Mouse (Mus musculus) stomach, postnatal 0 days (tissue): ENCODE results near the gene Rmnd5a. TPM values are rescaled to one million over a fixed set of nuclear protein-coding genes. Genes with fewer than 3 reads are reported as not detected.

ENCODE experiments used
- ATAC-seq: fragments of 200-750 bp; cut with Nextera tagmentation; 2 replicates; pipeline ENCODE4 v1.8.0; 2017; ENCODE audit not compliant: low FRiP score, low TSS enrichment
- DNase-seq: peaks from one replicate; pipeline ENCODE4 v3.0.0-alpha.2; 2016; ENCODE audit warnings: low spot score
- H3K27ac ChIP-seq: fragments of 300-500 bp; sonication (generic); replicated peaks from 2 replicates; pipeline ENCODE4 v1.5.1; 2014; ENCODE audit warnings: mild to moderate bottlenecking, control low read depth
- H3K27me3 ChIP-seq: fragments of 300-500 bp; sonication (generic); 2 replicates; pipeline ENCODE4 v1.6.1; 2014; ENCODE audit warnings: low read length; ENCODE audit not compliant: control insufficient read depth, insufficient read depth
- H3K36me3 ChIP-seq: fragments of 300-500 bp; sonication (generic); 2 replicates; pipeline ENCODE4 v1.6.1; 2014; ENCODE audit warnings: low read length, mixed read lengths; ENCODE audit not compliant: control insufficient read depth, insufficient read depth
- H3K4me1 ChIP-seq: fragments of 300-500 bp; sonication (generic); replicated peaks from 2 replicates; pipeline ENCODE4 v1.6.1; 2014; ENCODE audit warnings: antibody characterized with exemption; ENCODE audit not compliant: control insufficient read depth, insufficient read depth
- H3K4me2 ChIP-seq: fragments of 300-500 bp; sonication (generic); replicated peaks from 2 replicates; pipeline ENCODE4 v1.6.1; 2014; ENCODE audit warnings: low read depth, mild to moderate bottlenecking, control low read depth, moderate library complexity
- H3K4me3 ChIP-seq: fragments of 300-500 bp; sonication (generic); 2 replicates; pipeline ENCODE4 v1.5.1; 2014; ENCODE audit warnings: low read depth, low read length, control low read depth
- H3K9ac ChIP-seq: fragments of 300-500 bp; sonication (generic); 2 replicates; pipeline ENCODE4 v1.6.1; 2014; ENCODE audit warnings: mild to moderate bottlenecking, low read length, control low read depth, mixed read lengths
- H3K9me3 ChIP-seq: fragments of 300-500 bp; sonication (generic); 2 replicates; pipeline ENCODE4 v1.6.1; 2016; ENCODE audit warnings: low read length; ENCODE audit not compliant: control insufficient read depth
- CTCF ChIP-seq: IDR thresholded peaks from 2 replicates; pipeline ENCODE4 v1.5.1; 2016; ENCODE audit warnings: antibody characterized with exemption, low read depth, mild to moderate bottlenecking, moderate library complexity
- EP300 ChIP-seq: optimal IDR thresholded peaks from 2 replicates; pipeline ENCODE3; 2016; ENCODE audit warnings: antibody characterized with exemption
- WGBS: fragments of 180-500 bp; shearing (Covaris S2); extraction: QIAGEN DNeasy Blood & Tissue Kit; methylation state at CpG from one replicate; pipeline ENCODE4 v1.1.7; 2014; 5-methylcytosine and 5-hydroxymethylcytosine counted together
- polyA plus RNA-seq: library from polyadenylated mRNA; unstranded; fragments of >200 nt; fragmentation: Nextera tagmentation; extraction: Ambion mirVana; gene quantifications from 2 replicates; pipeline ENCODE4 v1.2.1, GENCODE M21; 2015

Rmnd5a gene
- polyA plus RNA-seq, 1 experiment from 2014 or later = 11.3 TPM

GRCm38 (mm10) chr6:71396016-71396415, 44.4 kb downstream of the Rmnd5a start:
- ATAC-seq = no peak
- 92% methylated on average over 1 of the region's 1 CpGs for WGBS

GRCm38 (mm10) chr6:71390496-71390895, 49.9 kb downstream of the Rmnd5a start:
- Histone ChIP-seq H3K27ac (no peak overlapping the region), H3K4me1 (no peaks in the 10 kb centered on the region), H3K9ac (no peak overlapping the region), H3K36me3 (peaks cover 6% of the 10 kb centered on the region), H3K4me2 (no peak overlapping the region), H3K9me3 (no peaks in the 10 kb centered on the region), H3K27me3 (no peaks in the 10 kb centered on the region), H3K4me3 (no peak overlapping the region)
- TF ChIP-seq CTCF (no peak), EP300 (no peak)
- DNase-seq (no peak), ATAC-seq (no peak)
- WGBS = 91% methylated on average over 2 of the region's 2 CpGs

More at GRCm38 (mm10) chr6:71396016-71396415, 44.4 kb downstream of the Rmnd5a start:
- Histone ChIP-seq H3K36me3 (peaks cover 6% of the 10 kb centered on the region), H3K4me3 (no peak overlapping the region), H3K4me2 (no peak overlapping the region), H3K9ac (no peak overlapping the region), H3K4me1 (no peaks in the 10 kb centered on the region), H3K27me3 (no peaks in the 10 kb centered on the region), H3K9me3 (no peaks in the 10 kb centered on the region), H3K27ac (no peak overlapping the region)
- TF ChIP-seq CTCF (no peak), EP300 (no peak)
- DNase-seq = no peak

- Histone ChIP-seq H3K4me1 (no peaks in the 10 kb centered on the region), H3K4me2 (no peak overlapping the region), H3K36me3 (no peaks in the 10 kb centered on the region), H3K9me3 (no peaks in the 10 kb centered on the region), H3K27me3 (no peaks in the 10 kb centered on the region), H3K4me3 (no peak overlapping the region), H3K9ac (no peak overlapping the region), H3K27ac (no peak overlapping the region)
- DNase-seq (no peak), ATAC-seq (no peak)
- WGBS = 89% methylated on average over 5 of the region's 5 CpGs
- TF ChIP-seq CTCF (no peak), EP300 (no peak)
These were observed 58.8 kb downstream of the Rmnd5a start for GRCm38 (mm10) chr6:71381654-71382053.

GRCm38 (mm10) chr6:71376711-71377110, 63.7 kb downstream of the Rmnd5a start:
- H3K9ac ChIP-seq = no peak overlapping the region

GRCm38 (mm10) chr6:71374921-71375320, 65.5 kb downstream of the Rmnd5a start:
- Histone ChIP-seq H3K9ac (no peak overlapping the region), H3K36me3 (no peaks in the 10 kb centered on the region), H3K4me1 (no peaks in the 10 kb centered on the region), H3K4me3 (no peak overlapping the region), H3K27me3 (no peaks in the 10 kb centered on the region), H3K27ac (no peak overlapping the region), H3K4me2 (no peak overlapping the region), H3K9me3 (no peaks in the 10 kb centered on the region)
- no peak for ATAC-seq
- no peak for DNase-seq
- TF ChIP-seq CTCF (no peak), EP300 (no peak)
- WGBS = 78% methylated on average over 2 of the region's 2 CpGs

More at GRCm38 (mm10) chr6:71376711-71377110, 63.7 kb downstream of the Rmnd5a start:
- no peak overlapping the region for H3K4me3 ChIP-seq
- no peaks in the 10 kb centered on the region for H3K9me3 ChIP-seq
- H3K27me3 ChIP-seq = no peaks in the 10 kb centered on the region
- TF ChIP-seq CTCF (no peak), EP300 (no peak)
- H3K27ac ChIP-seq = no peak overlapping the region
- no peaks in the 10 kb centered on the region for H3K4me1 ChIP-seq
- no peaks in the 10 kb centered on the region for H3K36me3 ChIP-seq
- DNase-seq (no peak), ATAC-seq (no peak)
- WGBS = 94% methylated on average over 13 of the region's 13 CpGs
- no peak overlapping the region for H3K4me2 ChIP-seq

GRCm38 (mm10) chr6:71374311-71374829, 66.1 kb downstream of the Rmnd5a start:
- no peaks in the 10 kb centered on the region for H3K9me3 ChIP-seq
- no peak overlapping the region for H3K27ac ChIP-seq
- DNase-seq = no peak
- no peaks in the 10 kb centered on the region for H3K27me3 ChIP-seq
- no peak overlapping the region for H3K4me3 ChIP-seq
- no peak overlapping the region for H3K9ac ChIP-seq
- no peak overlapping the region for H3K4me2 ChIP-seq
- no peak for TF ChIP-seq EP300
- ATAC-seq = no peak
- WGBS = 87% methylated on average over 19 of the region's 19 CpGs
- H3K4me1 ChIP-seq = no peaks in the 10 kb centered on the region
- H3K36me3 ChIP-seq = no peaks in the 10 kb centered on the region
